Mouse (Mus musculus) C3H10T1/2 (cell line): ENCODE measurements around the gene Exoc8. TPM values are rescaled to one million over a fixed set of nuclear protein-coding genes. Genes with fewer than 3 reads are reported as not detected.

Source experiments
- polyA plus RNA-seq, 2 experiments: library from polyadenylated mRNA; unstranded; fragments of >200 nt; fragmentation: generic; extraction: Trizol; gene quantifications; one replicate each; pipeline ENCODE4 v1.2.1; 2012; ENCODE audit warnings: missing spikeins in 2 of 2

The Exoc8 gene
- polyA plus RNA-seq: 1 to 10 TPM; 2.1 to 5.5 TPM

DNA sequence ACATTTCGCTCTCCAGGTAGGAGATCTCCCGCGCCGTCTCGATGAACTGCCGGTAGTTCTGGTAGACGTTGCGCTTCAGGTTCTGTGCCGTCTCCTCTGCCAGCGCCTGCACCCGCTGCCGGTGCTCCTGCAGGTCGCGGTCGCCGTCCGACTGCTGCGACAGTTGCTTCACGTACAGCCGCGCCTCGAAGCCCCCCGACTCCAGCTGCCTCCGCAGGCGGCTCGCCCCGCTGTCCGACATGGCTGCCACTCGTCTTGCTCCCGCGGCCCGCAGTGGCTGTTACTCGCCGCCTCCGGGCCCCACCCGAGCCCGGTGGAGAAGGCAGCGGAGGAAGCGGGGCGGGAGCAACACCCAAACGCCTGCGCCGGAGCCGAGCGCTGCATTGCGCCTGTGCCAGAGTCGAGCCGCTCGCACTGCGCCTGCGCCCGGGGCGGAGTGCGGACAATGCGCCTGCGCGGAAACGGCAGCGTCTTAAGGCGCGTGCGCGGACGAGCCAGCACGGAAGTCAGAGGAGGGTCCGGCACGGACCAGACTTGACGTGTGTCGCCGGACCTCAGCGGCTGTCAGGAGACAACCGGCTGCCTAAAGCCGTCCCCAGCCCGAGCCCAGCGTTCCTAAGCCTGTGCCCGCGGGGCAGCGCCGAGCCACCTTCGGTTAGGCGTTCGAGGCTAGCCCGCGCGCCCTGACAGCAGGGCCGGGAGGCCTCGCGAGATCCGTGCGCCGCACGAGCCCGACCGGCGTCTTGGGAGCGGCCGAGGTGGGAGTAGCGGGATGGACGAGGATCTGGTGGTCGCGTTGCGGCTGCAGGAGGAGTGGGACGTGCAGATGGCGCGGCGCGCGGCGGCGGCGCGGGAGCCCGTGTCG lies at the start of gene Exoc8, which contains the start of gene Sprtn:
Gene Exoc8 (minus strand): TSS at position 320 of the 865 bp plus-strand sequence.
Gene Sprtn (plus strand): TSS at position 501 of the 865 bp plus-strand sequence.

DNA sequence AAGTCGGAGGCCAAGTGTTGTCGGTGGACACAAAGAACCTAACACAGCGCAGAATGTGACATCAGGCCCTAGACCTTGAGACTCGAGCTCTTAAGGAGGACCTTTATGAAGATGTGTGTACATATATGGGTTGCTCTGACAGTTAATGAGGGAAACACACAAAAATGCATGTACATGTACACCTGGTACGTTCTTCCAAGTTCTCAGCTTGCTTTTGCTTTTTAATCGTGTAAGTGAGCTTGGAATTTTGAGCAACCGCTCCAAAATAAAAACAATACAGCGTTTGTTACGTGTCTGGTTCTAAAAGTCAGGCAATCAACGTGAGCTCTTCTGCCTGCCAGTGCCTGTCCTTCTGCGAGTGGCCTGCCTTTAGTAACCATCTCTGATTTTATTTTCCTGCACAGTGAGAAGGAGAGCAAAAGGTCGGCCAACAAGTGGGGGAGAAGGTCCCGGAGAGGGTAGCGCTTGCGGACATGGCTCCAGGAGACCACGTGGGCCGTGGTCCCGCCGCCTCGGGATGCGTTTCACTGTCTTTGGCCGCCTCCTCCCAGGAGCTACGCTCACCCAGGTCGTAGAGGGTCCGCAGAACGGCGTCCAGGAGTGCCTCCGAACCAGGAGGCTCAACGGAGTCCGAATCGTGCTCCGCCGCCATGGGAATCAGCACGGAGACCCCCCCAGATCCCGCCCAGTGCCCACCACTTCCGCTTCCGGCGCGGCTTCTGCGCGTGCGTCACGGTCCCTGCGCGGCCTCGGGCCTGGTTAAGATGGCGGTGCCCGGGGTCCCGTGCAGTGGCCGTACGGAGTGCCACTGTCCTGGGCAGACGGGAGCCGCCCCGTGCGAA lies 35.0 kb downstream of the Exoc8 start, which contains the start of the genes Gnpat and 2810004N23Rik:
Gene Gnpat (plus strand): TSS at position 713 of the 842 bp plus-strand sequence.
Gene 2810004N23Rik (minus strand): TSS at position 800 of the 842 bp plus-strand sequence.

Other genes with a start within 250 kb of the Exoc8 start
- 10 to 100 TPM; 46.3 to 63.8 TPM for gene 2310022B05Rik, start 234.3 kb downstream of the Exoc8 start, polyA plus RNA-seq
- gene Ttc13, start 175.7 kb downstream of the Exoc8 start, polyA plus RNA-seq: 10 to 100 TPM in 1 of 2 experiments, 1 to 10 TPM in 1; 3.7 to 17.1 TPM
- 1 to 10 TPM; 3.6 to 5.2 TPM for gene Arv1, start 175.6 kb downstream of the Exoc8 start, polyA plus RNA-seq
- gene Fam89a, start 145.9 kb downstream of the Exoc8 start, polyA plus RNA-seq: under 1 TPM; 0.02 to 0.26 TPM
- under 1 TPM in 1 of 2 experiments, not detected in 1; under 0.01 TPM for gene Trim67, start 104.6 kb downstream of the Exoc8 start, polyA plus RNA-seq
- gene Gnpat, start 34.7 kb downstream of the Exoc8 start, polyA plus RNA-seq: 10 to 100 TPM; 25.5 to 43.4 TPM
- 10 to 100 TPM; 11.0 to 14.8 TPM for gene 2810004N23Rik, start 34.6 kb downstream of the Exoc8 start, polyA plus RNA-seq
- 1 to 10 TPM in 1 of 2 experiments, under 1 TPM in 1; 0.75 to 7.4 TPM for gene Sprtn, start 181 bp upstream of the Exoc8 start, polyA plus RNA-seq
- 10 to 100 TPM; 13.0 to 19.8 TPM for gene Egln1, start 51.6 kb upstream of the Exoc8 start, polyA plus RNA-seq
- 10 to 100 TPM in 1 of 2 experiments, 1 to 10 TPM in 1; 5.1 to 34.9 TPM for gene Tsnax, start 115.3 kb upstream of the Exoc8 start, polyA plus RNA-seq
- gene Disc1, start 156.5 kb upstream of the Exoc8 start, polyA plus RNA-seq: not detected